Mouse (Mus musculus) lung, embryonic 15.5 days (tissue): Measurements from ENCODE around the gene Sap30. TPM values are rescaled to one million over a fixed set of nuclear protein-coding genes. Genes with fewer than 3 reads are reported as not detected.

ENCODE experiments used
- ATAC-seq: fragments of 200-750 bp; cut with Nextera tagmentation; 2 replicates; pipeline ENCODE4 v1.8.0; 2017; ENCODE audit warnings: moderate number of reproducible peaks, borderline replicate concordance; ENCODE audit not compliant: low FRiP score, low TSS enrichment; ENCODE audit errors: extremely low read depth
- H3K27ac ChIP-seq: fragments of 300-500 bp; sonication (generic); 2 replicates; pipeline ENCODE4 v1.5.1; 2015; ENCODE audit warnings: moderate library complexity, mild to moderate bottlenecking, inconsistent platforms
- H3K27me3 ChIP-seq: fragments of 300-500 bp; sonication (generic); 2 replicates; pipeline ENCODE4 v1.6.1; 2015; ENCODE audit warnings: inconsistent platforms
- H3K36me3 ChIP-seq: fragments of 300-500 bp; sonication (generic); 2 replicates; pipeline ENCODE4 v1.6.1; 2015; ENCODE audit warnings: inconsistent platforms
- H3K4me1 ChIP-seq: fragments of 300-500 bp; sonication (generic); 2 replicates; pipeline ENCODE4 v1.6.1; 2015; ENCODE audit warnings: inconsistent platforms
- H3K4me2 ChIP-seq: fragments of 300-500 bp; sonication (generic); 2 replicates; pipeline ENCODE4 v1.6.1; 2015; ENCODE audit warnings: inconsistent platforms, mild to moderate bottlenecking, moderate library complexity
- H3K4me3 ChIP-seq: fragments of 300-500 bp; sonication (generic); 2 replicates; pipeline ENCODE4 v1.5.1; 2015; ENCODE audit warnings: mild to moderate bottlenecking, inconsistent platforms
- H3K9ac ChIP-seq: fragments of 300-500 bp; sonication (generic); 2 replicates; pipeline ENCODE4 v1.6.1; 2015; ENCODE audit warnings: inconsistent platforms
- H3K9me3 ChIP-seq: fragments of 300-500 bp; sonication (generic); 2 replicates; pipeline ENCODE4 v1.6.1; 2016; ENCODE audit warnings: inconsistent platforms
- WGBS: fragments of 180-500 bp; shearing (Covaris S2); methylation state at CpG from one replicate; pipeline ENCODE4 v1.1.7; 2015; 5-methylcytosine and 5-hydroxymethylcytosine counted together
- polyA plus RNA-seq: library from polyadenylated mRNA; unstranded; fragments of >200 nt; fragmentation: Nextera tagmentation; extraction: Ambion mirVana; gene quantifications from 2 replicates; pipeline ENCODE4 v1.2.1, GENCODE M21; 2015

Gene Sap30
- polyA plus RNA-seq, 1 experiment from 2014 or later = 37.0 TPM

DNA sequence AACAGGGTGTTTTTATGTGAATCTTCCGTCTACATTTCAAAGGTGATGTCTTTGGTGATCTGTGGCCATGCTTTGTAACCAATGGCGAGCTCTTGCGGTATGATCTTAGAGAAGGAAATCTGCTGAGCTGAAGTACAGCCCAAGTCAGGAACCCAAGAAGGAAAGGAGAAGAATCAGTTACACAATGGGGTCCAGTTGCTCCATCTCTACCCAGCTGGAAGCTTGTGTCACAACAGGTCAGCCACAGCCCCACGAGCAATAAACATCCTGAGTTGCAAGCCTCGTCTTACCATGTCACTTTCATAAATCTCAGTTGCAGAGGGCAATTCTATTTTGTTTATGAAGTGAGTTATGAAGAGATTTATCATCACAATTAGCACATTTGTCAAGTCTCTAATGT lies 54.9 kb downstream of the Sap30 start:
- Histone ChIP-seq H3K9me3 (no peaks in the 10 kb centered on the region), H3K9ac (no peak overlapping the region), H3K27ac (no peak overlapping the region), H3K4me2 (no peak overlapping the region), H3K27me3 (peaks cover 5% of the 10 kb centered on the region; the same call in 1 of the 2 replicates), H3K4me1 (peaks cover 18% of the 10 kb centered on the region; the same call in 1 of the 2 replicates), H3K36me3 (no peaks in the 10 kb centered on the region), H3K4me3 (no peak overlapping the region)
- WGBS = 58% methylated on average over 5 of the region's 5 CpGs
- no peak for ATAC-seq

Other genes starting within 250 kb of the Sap30 start
- gene Hand2, start 166.9 kb downstream of the Sap30 start, polyA plus RNA-seq = 0.35 and 0.84 TPM in 2 replicates
- gene Scrg1, start 31.9 kb downstream of the Sap30 start, polyA plus RNA-seq = 0.97 and 1.8 TPM in 2 replicates
- gene Hmgb2, start 24.0 kb upstream of the Sap30 start, polyA plus RNA-seq = 404 and 413 TPM in 2 replicates
- 10.8 and 12.1 TPM in 2 replicates for gene Galnt7, start 165.2 kb upstream of the Sap30 start, polyA plus RNA-seq